Mouse (Mus musculus) spleen, embryonic (tissue): Measurements from ENCODE around the gene Car15.

Experiments used
- CTCF ChIA-PET: fragments of 350-600 bp; sonication (Branson Sonifier 250); formaldehyde crosslinking; loops from one replicate; lab custom pipeline; 2022; lab: Charles Lee

Car15 gene

DNA sequence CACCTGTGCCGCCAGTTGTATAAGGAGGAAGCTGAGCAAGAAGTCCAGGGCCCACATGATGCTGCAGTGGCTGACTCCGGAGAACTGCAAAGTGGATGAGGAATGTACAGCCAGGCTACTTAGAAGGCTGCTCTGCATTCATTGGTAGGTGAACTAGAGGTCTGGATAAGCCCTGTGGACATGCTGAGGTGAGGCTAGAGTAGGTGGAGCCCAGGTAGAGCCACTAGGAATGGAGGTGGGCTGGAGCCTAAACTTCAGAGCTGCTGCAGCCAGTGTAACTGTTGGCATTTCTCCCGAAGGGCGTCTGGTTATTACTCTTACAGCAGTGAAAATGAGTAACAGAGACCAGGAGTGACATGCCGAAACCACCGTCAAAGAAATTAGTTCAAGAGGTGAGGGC is at the start of gene Car15:
Gene Car15 (minus strand): TSS at position 314 of the 400 bp plus-strand sequence.
- CTCF ChIA-PET = no interaction called here

DNA sequence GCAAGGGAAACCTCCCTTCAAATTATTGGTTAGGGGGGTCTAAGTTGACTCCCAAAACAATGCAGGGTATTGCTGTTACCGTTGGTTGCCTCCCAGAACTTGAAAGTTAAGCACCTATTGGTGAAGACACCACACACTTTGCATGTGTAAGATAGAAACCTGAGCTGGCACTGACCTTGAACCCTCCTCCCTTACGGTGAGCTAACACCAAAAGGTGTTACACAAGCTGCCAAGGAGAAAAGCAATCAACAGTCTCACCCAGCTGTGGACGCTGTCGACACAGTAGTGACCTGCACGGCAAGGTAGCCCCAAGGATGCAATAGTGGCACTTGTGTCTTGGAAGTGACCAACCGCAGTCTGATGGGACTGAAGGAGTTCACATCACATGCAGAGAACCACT is 46.0 kb upstream of the Car15 start:
- CTCF ChIA-PET = no interaction called here

DNA sequence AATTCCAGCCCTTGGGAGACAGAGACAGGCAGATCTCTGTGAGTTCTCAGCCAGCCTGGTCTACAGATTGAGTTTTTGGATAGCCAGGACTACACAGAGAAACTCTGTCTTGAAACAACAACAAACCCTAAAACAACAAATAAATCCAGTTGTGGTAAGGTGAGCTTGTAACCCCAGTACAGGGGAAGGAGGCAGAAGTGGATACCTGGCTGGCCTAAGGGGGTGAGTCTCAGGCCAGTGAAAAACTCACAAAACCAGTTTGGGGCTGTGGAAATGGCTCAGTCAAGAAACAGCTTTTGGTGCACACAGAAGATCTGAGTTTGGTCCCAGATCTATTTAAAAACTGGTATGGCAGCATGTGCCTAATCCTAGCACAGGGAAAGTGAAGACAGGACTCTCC is 44.0 kb upstream of the Car15 start:
- CTCF ChIA-PET = no interaction called here

DNA sequence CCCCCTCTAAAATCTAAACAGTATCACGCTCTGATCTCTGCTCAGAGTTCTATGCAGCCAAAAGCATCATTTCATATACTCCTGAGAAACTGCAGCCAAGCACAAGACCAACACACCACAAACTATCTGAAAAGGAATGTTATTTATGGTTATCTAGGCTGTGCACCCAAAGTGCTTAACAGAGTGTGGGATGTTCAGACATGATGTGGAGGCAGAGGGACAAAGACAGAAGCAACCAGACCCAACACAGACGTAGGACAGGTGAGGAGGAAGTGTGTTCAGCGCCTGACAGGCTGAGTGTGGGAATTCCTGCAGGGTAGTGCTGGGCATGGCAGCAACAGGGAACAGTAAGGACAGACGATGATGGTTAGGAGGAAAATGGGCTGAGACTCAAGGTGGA is 41.4 kb upstream of the Car15 start:
- CTCF ChIA-PET = no interaction called here

DNA sequence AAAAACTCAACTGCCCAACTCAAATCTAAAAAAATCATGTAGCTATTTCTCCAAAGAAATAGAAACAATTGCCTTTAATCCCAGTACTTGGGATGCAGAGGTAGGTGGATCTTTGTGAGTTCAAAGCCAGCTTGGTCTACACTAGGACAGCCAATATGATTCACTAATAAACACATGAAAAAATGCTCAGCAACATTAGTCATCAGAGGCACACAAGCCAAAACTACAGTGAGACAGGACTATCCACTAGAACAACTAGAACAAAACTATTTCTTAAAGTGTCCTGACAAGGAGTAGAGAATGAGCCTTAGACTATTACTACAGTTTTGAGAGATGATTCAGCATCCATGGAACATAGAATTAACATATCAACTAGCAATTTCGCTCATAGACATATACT is 37.9 kb upstream of the Car15 start:
- CTCF ChIA-PET = no interaction called here

DNA sequence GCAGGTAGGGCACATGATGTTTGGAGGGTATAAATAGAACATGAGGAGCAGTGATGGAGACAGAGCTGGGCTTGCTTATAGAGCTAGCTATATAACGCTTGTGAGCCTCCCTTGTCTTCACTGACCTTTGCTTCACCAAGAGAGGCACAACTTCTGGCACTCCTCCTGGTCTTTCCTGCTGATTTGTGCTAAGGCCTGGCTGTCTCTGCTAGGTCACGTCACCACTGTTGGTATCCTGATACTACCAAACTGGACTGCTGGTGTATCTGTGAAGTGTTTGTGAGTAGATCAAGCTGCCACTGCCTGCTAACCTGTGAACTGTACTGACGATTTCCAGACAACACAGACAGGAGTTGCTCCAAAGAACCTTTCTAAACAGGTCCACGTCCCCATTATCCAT is 37.0 kb upstream of the Car15 start:
- CTCF ChIA-PET = no interaction called here

DNA sequence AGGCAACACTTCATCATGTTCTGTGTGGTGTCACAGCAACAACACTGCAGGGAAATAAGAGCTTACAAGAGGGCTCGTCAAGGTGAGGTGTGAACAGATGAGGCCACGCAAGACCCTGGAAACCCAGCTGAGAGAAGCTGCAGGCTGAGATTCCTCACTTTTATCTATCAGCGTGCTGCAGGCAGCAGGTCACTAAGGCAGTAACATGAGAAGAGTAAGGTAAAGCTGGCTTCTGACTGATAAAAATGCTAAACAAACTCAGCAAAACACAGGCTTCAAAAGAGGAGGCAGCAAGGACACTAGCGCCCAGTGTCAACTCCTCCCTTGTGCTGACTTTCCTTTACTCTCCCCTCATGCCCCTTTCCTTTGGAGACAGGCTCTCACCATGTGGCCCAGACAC is 34.8 kb upstream of the Car15 start:
- CTCF ChIA-PET = no interaction called here

DNA sequence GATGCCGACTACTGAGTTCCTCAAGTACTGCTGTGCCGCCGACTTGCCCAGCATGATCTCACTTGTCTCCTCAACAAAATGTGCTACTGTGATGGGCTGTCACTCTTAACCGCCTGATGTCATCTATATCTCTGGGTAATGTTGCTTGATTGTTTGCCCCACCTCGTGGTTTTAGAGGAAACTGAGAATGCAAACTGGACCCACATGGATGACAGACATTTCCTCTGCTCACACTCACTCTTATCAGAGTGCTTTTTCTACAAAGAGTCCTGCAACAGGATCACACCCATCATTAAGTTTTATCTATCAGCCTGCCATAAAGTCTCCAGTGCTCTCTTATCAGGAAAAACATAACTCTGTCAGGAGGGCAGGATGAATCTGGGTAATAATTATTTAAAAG is 33.1 kb upstream of the Car15 start:
- CTCF ChIA-PET = no interaction called here

DNA sequence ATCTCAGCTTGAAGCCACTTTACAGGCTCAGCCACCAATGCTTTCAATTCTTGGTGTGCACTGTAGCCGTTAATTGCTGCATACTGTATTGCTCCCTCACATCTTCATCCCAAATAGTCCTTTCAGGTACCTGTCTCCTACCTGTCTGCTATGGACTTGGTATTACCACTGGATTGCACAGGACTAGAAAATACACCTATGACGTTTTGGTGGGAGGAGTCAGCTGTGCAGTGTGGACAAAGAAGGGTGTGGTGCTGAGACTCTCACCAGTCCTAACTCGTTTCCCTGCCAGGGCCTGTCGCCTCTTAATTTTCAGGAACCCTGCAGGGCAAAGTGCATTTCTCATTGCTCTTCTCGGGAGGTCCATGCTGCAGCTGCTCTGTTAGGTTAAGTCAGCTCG is 27.6 kb upstream of the Car15 start:
- CTCF ChIA-PET = no interaction called here

DNA sequence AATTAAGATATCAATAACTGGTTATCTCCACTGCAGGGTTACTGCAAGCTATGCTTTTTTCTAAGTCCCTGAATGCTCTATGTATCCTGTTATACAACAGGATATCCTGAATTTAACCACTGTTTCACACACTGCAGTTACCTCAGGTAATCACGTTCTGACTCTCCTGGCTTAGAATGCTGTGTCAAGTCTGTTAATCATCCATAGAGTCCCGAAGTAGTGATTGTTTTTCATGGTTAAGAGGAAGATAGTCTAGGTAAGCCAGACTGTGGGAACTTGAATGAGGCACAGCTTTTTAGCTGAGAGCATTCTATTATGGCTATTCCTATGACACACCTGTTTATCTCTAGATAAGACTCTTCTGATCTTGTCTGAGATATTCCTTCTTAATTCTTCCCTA is 27.1 kb upstream of the Car15 start:
- CTCF ChIA-PET = no interaction called here

DNA sequence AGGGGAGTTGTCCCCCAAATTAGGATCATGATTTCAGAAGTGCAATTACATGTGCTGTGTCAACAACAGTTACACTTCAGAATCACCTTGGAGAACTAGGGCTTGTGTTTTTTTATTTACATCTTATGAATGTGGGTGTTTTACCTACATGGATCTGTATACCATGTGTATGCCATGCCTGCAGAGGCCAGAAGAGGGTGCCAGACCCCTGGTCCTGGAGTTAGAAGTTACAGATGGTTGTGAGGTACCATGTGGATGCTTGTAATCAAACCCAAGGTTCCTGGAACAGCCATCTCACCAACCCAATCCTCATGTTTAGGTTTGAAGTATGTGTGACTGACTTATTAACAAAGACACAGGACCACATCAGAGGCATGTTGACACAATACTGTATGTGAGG is 20.4 kb upstream of the Car15 start:
- CTCF ChIA-PET = interaction anchor here (1.3 kb wide), 1 partner anchor 9 kb away, joined by 3 read pairs; no protein-coding TSS in a partner anchor

DNA sequence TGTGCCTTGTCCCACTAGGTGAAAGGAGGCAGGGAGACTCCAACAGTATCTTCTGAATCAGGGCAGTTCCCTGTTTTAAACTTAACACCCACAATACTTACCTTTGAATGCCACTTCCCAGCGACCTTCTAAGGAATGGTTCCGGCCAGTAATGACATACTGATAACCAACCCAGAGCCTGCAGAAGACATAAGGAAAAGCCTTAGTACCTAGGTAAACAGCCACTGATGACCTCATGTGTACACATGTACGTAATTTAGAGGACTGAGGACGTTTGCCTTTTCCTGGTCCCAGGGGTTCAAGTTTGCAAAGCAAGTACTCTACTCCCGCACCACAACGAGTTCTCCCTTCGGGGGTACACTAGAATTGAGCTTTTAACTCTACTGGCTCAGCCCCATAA is 19.0 kb upstream of the Car15 start:
- CTCF ChIA-PET = no interaction called here

DNA sequence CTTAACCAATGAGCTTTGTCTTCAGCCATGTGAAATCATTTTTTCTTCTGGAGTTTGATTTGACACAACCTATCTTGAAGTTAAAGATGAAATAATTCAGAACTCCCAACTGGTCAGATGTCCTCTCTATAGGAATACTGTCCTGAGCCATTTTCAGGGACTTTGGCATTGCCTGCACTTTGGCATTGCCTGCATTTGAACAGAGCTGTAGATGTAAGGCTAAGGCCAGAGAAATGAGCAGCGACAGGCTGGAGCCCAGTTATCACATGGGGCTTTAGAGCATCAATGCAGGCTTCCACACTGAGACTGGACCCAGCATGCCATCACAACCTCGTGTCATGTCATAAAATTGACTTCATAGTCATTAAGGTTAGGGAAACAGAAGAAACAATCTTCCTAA is 15.1 kb upstream of the Car15 start:
- CTCF ChIA-PET = no interaction called here

DNA sequence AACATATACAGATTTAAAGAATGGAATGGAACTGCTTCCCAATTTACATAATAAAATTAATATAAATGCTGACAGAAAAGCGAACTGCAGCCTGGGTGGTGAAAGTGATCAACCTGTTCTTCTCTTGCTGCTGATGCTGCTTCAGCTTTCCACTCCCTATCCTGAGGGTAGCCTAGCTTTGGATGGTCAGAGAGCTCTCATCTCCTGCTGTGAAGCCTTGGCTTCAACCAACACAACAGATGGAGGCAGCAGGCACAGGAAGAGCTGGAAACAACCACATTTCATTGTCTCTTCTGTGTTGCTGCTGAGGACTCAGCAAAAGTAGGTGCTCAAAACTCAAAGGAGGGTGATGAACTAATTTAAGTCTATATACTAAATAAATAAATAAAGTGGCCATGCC is 13.7 kb upstream of the Car15 start:
- CTCF ChIA-PET = no interaction called here

DNA sequence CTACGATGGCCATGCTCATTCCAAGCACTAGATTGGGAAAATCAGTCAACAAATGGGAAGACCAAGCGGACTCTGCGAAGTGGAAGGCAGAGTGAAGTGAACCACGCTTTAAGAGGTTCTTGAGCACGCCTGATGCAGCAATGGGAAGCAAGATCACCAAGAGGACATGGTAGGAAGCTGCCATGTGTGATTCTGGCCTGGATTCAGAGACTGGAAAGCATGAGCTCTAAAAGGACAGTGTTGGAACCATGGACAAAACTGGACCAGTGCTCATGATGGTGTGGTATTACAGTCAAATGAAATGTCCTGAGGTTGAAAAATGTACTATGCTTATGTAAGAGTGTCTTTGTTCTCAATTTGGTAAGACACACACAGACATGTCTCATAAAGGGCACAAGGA is 13.2 kb upstream of the Car15 start:
- CTCF ChIA-PET = no interaction called here

DNA sequence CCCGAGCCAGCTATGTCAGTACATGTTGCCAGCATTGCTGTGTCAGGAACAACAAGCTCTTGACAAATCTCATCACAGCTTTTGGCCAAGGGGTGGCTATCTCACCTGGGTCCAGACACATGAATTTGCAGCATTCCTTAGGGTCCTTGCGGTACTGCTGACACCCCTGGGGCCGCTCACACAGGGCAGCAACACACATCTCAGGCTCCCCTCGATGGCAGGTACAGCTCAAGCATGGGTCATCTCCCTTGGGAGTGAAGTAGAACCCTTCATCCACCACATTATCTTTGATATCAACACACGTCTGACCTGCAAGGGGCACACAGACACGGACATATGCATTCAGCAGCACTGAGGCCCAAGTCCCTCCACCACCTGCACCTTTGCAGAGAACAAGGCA is 11.3 kb upstream of the Car15 start:
- CTCF ChIA-PET = no interaction called here

DNA sequence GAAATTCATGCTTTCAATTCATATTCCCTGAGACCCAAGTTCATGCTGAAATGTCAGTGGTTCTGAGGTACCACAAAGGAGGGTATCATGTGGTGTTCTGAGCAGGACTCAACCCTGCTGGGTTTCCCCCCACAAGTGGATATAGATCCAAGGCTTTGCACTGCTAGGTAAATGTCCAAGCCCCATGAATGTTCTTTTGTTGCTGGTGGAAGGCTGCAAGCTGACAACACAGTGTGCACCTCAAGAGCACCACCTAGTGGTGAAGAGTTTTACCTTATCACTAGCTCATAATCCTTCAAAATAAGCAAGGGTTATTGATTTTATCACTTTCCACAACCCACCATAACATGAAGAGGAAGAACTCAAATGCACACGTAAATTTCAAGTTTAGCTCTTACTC is 10.8 kb upstream of the Car15 start:
- CTCF ChIA-PET = interaction anchor here (0.6 kb wide), 1 partner anchor 18 kb away, joined by 4 read pairs; no protein-coding TSS in a partner anchor

DNA sequence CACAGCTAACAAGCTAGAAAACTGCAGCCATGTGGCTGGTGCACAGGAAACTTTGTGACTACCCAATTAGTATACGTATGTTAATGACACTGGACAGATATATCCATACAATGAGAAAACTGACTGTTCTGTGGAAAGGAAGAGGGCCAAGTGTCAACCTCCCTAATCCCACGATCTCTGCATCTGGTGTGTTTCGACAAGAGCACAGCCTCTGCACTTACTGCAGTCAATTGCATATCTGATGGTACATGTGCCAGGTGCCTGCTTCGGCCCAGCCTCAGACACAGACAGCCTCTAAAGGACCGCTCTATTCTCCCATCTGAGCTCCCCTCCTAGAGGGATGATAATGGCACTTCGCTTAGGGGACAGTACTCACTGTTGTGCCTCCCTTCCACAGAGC is 10.3 kb upstream of the Car15 start:
- CTCF ChIA-PET = interaction anchor here (0.6 kb wide), 1 partner anchor 19 kb away, joined by 4 read pairs; no protein-coding TSS in a partner anchor

DNA sequence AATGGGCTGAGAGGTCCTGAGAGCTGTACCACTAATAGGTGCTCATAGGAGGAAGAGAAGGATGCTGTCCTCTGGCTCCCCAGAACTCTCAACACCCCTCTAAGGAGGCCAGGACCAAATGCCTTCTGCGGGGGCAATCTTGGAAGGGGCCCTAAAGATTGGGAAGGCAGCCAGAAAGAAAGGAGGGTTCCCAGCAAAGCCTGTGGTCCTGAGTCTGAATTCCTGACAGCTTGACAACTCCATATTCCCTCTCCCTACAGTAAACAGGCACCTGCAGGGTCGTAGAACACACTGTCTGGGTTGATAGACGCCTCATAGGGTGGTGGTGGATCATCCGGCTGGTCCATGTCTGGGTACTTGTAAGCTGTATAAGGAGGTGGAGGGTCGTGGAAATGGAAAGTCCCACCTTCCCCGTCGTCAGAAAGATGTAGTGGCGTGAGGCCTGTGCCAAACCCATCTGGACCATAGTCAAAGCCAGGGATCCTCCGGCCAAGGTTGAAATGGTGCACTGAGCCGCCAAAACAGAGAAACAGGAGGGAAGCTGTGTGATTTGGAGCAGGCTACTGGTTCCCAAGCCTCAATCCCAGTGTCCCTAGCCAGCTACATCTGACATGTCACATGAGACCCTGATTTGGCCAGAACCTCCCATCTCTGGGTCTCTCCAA is 5.7 kb upstream of the Car15 start:
- CTCF ChIA-PET = interaction anchor here (0.7 kb wide), 1 partner anchor 37 kb away, joined by 4 read pairs; no protein-coding TSS in a partner anchor

DNA sequence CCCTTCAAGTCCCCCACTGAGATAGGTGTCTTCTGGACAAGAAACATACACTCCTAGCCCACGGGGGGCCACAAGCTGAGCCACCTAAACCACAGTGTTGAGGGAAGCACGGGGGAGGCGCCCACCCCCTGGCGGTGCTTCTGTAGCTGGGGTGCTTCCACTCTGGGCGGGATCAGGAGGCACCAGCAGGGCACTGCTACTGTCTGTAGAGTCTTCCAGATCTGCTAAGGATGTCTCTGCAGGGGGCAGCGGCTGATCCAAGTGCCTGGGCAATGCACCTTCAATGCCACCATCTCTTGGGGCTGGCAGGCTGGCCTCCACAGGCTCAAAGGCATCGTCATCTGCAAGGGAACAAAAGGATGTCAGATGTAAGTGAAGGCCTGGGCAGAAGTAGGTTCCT is 4.3 kb upstream of the Car15 start:
- CTCF ChIA-PET = no interaction called here

DNA sequence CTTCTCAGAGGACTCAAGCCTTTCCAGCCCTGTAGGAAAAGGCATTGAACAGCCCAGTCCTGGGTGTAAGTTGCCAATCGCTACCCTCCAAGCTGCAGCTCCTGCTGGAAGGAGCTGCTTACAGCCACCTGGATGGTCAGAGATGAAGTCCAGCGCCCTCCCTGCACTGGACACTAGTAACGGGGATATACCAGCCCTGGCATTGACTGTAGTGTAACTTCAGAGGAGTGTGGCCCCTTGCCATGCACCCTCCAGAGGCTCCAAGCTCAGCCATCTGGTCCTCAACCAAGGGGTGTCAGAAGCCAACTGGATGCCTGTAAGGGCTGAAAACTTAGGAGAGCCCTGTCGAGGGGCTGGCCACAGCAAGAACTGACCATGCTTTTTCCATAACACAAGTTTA is 1.8 kb upstream of the Car15 start:
- CTCF ChIA-PET = no interaction called here

DNA sequence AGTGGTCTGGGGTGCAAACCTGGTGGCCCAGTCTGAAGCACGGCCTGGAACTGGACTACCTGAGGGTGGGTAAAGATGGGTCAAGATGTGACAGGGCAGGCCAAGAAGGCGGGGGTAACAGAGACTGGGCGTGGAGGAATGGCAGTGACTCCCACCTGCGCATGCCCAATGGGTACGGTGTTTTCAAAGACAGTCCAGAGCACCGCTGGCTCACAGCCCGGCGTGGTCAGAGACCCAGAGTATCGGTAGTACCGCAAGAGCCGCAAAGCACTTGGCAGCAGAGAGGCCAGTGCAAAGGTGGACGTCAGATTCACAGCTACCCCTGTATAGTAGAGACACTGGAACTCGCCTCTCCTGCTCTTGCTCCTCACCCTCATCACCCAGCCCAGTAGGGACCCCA is 2.7 kb downstream of the Car15 start:
- CTCF ChIA-PET = no interaction called here

DNA sequence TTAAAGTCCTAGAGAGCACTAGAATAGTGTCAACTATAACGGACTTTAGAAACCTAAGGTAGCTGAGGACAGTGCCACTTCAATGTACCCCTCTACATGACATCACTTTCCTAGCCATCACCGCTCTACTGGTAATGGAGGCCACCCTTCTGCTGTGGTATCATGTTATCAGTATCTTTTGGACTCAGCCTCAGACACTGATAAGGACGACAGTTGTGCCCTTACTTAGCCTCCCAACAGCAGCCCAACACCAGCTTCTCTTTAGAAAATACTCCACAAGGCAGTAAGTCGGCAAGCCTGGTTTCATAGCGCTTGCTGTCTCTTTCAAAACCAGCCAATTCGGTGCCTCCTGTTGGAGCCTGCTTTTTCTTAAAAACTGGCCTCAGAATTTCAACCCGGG is 3.6 kb downstream of the Car15 start:
- CTCF ChIA-PET = interaction anchor here (0.6 kb wide), 1 partner anchor 274 kb away, joined by 4 read pairs; no protein-coding TSS in a partner anchor
